Mouse (Mus musculus) heart, adult 9 months (tissue): ENCODE data around the gene Mgll.

Experiments used
- DNase-seq, 2 experiments: peaks; one replicate each; pipeline ENCODE4 v3.0.0; 2022; ENCODE audit warnings: low spot score in 2 of 2

Mgll gene

GRCm38 (mm10) chr6:88800735-88801134 is 76.5 kb downstream of the Mgll start:
- DNase-seq: peak in 1 of 2 experiments; percentile 65

DNA sequence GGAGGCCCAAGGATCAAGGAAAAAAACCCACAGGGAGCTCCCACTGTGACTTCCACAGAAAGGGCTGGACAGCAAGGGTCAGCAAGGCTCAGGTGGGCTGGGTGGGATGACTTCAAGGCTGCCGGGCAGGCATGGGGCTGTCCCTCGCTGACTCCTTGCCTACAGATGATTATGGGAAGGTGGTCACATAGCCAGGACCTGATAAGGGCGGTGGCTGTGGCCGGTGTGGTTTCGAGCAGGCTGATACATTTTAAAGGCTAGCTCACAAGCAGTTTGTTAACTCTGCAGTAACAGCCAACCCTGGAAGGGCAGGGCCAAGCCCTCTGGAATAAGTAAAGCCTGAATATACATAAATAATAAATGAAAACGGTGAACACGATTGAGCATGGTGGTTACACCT is 78.8 kb downstream of the Mgll start:
- DNase-seq: no peak

DNA sequence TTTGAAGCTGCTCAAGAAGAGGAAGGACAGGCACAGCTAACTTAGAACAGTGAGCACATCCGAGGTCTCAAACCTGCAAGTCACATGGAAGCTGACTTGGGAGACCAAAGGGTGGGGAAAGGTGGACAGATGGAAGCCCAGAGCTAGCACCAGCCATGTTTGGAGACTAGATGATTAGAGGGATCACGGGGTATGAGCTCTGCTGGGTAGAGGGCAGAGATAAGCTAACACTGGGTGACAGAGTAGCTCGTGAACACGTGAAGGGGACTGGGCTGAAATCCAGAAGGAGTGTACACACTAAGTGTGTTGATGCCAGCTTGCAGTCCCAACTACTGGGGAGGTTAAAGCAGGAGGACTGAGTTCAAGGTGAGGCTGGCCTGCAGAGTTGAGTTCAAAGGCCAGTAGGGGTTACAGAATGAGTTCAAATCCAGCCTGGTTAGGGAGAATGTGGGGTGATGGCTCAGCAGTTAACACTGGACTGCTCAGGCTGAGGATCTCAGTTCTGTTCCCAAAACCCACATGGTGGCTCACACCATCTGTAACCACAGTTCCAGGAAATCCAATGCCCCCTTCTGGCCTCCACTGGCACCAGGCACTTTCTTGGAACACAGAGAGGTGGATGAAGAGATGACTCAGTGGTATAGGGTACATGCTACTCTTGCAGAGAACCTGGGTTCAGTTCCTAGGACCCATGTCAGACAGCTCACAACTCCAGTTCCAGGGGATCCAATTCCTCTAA is 79.9 kb downstream of the Mgll start:
- no peak for DNase-seq

GRCm38 (mm10) chr6:88804966-88805577 is 80.9 kb downstream of the Mgll start:
- DNase-seq: no peak

GRCm38 (mm10) chr6:88809091-88810037 is 85.2 kb downstream of the Mgll start:
- DNase-seq: peak in 1 of 2 experiments; percentile 49

DNA sequence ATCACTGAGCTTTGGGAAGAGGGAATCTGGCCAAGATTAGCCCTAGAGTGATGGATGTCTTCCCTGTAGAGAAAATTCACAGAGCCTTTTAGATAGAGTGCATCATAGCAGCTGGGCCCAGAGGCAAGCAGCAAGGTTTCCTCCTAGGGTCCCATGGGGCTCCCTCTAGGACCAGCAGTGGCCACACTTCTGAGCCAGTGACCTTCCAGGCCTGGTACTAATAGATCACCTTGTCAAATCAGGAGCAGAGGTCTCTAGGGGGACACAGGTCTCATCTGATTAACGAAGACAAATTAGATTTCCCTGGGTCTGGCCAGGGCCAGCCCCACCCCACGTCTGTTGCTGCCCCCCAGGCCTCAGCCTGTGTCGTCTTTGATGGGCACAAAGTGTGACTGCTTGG is 86.1 kb downstream of the Mgll start:
- no peak for DNase-seq

GRCm38 (mm10) chr6:88811396-88811795 is 87.2 kb downstream of the Mgll start:
- DNase-seq: peak in 1 of 2 experiments; percentile 52

- peak in 1 of 2 experiments; percentile 64 for DNase-seq
Observed at GRCm38 (mm10) chr6:88811880-88812400, 87.7 kb downstream of the Mgll start.

- DNase-seq: peak in 1 of 2 experiments; percentile 47
Observed at GRCm38 (mm10) chr6:88812886-88813285, 88.7 kb downstream of the Mgll start.

- DNase-seq: no peak
Observed at GRCm38 (mm10) chr6:88813832-88814231, 89.6 kb downstream of the Mgll start.

DNA sequence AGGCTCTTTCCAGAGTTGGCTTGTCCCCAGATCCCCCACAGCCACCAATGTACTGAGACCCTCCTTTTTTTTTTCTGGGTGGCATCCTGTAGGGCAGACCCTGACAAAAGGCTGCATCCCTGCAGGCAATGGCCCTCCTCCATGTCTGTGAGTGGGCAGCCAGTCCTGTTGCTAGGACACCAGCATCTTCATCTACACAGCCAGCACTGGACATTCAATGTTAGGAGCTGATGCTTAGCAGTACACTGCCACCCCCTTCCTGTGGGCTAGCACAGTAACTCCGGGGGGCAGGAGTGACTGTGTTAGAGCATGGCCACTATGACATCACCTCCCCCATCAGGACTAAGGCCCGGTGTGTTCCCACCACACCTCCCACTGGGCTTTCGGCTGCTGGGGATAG is 90.8 kb downstream of the Mgll start:
- no peak for DNase-seq

DNA sequence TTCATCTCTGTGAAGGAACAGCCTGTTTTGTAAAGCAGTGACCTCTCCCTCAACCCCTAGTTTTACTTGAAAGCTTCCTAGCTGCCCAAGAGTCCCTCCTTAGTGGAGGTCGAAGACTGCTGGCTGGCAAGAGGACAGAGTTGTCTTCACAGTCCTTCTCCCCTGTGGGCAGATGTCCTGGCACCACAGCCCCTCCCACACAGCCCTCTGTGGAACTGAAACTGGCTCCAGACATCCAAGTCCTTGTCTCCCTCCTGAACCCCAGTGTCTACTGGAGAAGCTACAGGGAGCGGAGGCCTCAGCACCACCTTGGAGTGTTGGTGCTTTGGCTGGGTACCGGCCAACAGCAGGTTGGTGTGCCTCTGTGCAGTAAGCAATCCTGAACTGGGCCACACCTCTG is 91.3 kb downstream of the Mgll start:
- no peak for DNase-seq

DNA sequence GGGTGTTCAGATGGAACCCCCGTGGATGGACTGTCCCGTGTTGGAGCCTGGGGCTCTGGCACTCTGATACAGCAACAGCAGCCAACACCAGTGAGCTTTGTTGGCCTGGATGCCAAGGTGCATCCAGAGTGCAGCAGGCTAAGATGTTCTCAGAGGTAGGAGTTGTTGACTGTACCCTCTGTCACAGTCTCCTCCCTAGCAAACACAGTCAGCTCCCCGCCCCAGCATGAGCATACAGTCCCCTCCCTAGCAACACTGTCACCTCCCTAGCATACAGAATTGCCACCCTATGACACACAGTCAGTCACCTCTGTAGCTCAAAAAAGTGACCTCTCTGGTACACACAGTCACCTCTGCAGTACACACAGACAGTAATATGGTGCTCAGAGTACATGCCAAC is 92.7 kb downstream of the Mgll start:
- DNase-seq: no peak

DNA sequence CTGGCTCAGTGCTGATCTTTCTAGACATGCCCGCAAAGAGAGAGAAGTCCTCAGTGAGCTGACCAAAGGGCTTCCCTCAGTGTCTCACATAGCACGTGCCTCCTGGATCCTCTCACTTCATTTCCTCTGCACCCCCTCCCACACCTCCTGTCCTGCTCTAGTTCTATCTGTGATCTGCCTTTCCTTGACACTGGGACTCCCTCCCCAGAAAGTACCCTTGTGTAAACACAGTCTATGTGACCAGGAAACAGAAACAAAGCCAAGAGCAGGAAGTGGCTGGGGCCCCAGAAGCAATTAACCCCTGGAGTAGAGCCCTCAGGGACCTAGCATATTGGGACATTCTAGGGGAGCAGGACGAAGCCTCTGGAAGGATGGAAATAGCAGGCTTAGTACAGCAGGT is 96.6 kb downstream of the Mgll start:
- DNase-seq: peak in 1 of 2 experiments; percentile 55

DNA sequence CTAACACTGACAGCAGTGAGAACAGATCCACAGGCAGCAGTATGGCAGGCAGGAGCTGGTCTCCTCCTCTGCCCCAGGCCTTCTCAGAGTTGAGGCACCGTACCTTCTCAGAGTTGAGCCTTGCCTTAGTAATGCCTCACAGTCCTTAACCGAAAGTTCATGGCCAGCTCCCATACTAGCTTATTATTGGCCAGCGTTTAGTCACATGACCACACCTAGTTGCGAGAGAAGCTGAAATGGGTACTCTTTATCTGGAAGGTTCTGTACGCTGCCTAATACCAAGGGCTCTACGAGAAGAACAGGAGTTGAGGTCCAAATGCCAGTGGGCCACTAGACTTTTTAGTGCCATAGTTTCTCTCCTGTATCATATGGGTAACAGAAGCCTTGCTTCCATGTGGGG is 97.1 kb downstream of the Mgll start:
- no peak for DNase-seq

GRCm38 (mm10) chr6:88821901-88822300 is 97.7 kb downstream of the Mgll start:
- peak; percentile 83 for DNase-seq

- no peak for DNase-seq
Observed at GRCm38 (mm10) chr6:88824183-88824582, 100.0 kb downstream of the Mgll start.

GRCm38 (mm10) chr6:88826088-88826487 is 101.9 kb downstream of the Mgll start:
- DNase-seq: no peak

DNA sequence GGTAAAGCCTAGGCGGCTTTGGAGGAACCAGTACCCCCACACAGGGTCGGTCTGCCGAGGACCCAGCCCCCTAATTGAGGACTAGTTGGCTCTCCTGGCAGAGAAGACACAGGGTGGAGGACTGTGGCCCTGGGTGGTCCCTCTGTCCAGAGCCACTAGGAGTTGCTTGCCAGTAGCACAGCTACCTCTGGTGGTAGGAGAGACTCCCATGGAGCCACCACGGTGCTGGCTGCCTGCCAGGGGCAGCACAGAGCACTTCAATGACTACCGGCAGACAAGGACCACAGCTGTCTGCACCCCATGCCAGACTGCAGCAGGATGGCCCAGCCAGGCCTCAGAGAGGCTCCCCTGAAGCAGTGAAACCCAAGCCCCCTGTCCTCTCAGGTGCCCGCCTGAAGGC is 102.3 kb downstream of the Mgll start:
- DNase-seq: peak; percentile 53 to 58

- no peak for DNase-seq
Observed at GRCm38 (mm10) chr6:88826965-88827364, 102.8 kb downstream of the Mgll start.

DNA sequence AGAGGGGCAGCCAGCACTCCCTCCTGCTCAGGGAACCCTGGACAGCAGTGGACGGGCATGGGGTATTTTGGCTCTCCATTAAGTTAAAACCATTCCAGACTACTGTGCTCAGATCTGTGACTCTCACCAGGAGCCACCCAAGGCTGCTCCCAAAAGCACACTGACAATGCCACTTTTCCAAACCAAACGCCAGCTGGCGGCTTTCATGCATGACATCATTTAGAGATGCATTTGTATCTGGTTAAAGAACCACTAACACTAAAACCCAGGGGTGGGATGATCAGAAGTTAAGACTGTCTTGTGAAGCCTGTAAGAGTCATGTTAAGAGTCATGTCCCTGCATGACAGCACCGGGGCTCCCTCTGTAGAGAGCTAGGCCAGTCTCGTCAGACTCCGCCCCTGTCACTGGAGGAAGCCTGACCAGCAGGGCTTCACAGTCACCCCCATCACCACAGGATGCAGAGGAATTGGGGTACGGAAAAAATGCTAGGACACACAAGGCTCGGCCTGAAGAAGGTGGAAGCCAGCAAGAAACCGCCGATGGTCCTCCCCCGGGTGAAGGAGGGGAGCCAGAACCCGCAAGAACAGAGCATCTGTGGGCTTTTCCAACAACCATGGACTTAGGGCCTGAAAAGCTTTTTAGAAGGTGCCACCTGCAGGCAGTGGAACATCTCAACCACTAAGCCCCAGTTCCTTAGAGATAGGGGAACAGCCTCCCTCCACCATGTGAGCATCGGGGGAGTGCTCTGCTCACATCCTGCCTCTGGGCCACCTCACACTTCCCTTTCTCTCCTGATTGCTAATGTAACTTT is 103.4 kb downstream of the Mgll start:
- no peak for DNase-seq
